Mouse (Mus musculus) liver, embryonic 16.5 days (tissue): ENCODE results near the gene Dnase1l1. TPM values are rescaled to one million over a fixed set of nuclear protein-coding genes. Genes with fewer than 3 reads are reported as not detected.

Experiments used
- ATAC-seq: fragments of 200-750 bp; cut with Nextera tagmentation; 2 replicates; pipeline ENCODE4 v1.8.0; 2017; ENCODE audit warnings: low read depth, mild to moderate bottlenecking, moderate number of reproducible peaks, moderate library complexity
- H3K27ac ChIP-seq: fragments of 300-500 bp; sonication (generic); 2 replicates; pipeline ENCODE4 v1.5.1; 2014; ENCODE audit warnings: mild to moderate bottlenecking, low read length
- H3K27me3 ChIP-seq: fragments of 300-500 bp; sonication (generic); 2 replicates; pipeline ENCODE4 v1.6.1; 2014; ENCODE audit warnings: low read depth, low read length, mixed read lengths; ENCODE audit not compliant: control insufficient read depth, insufficient read depth
- H3K36me3 ChIP-seq: fragments of 300-500 bp; sonication (generic); 2 replicates; pipeline ENCODE4 v1.6.1; 2014; ENCODE audit warnings: mild to moderate bottlenecking; ENCODE audit not compliant: control insufficient read depth, insufficient read depth
- H3K4me1 ChIP-seq: fragments of 300-500 bp; sonication (generic); 2 replicates; pipeline ENCODE4 v1.6.1; 2014; ENCODE audit warnings: low read depth, low read length, mixed read lengths; ENCODE audit not compliant: control insufficient read depth
- H3K4me2 ChIP-seq: fragments of 300-500 bp; sonication (generic); 2 replicates; pipeline ENCODE4 v1.6.1; 2014; ENCODE audit warnings: low read depth, low read length, mixed read lengths
- H3K4me3 ChIP-seq: fragments of 300-500 bp; sonication (generic); 2 replicates; pipeline ENCODE4 v1.5.1; 2014; ENCODE audit warnings: low read depth, mild to moderate bottlenecking, low read length
- H3K9ac ChIP-seq: fragments of 300-500 bp; sonication (generic); 2 replicates; pipeline ENCODE4 v1.6.1; 2014; ENCODE audit warnings: low read depth, low read length
- H3K9me3 ChIP-seq: fragments of 300-500 bp; sonication (generic); replicated peaks from 2 replicates; pipeline ENCODE4 v1.6.1; 2016; ENCODE audit warnings: low read length; ENCODE audit not compliant: control insufficient read depth
- WGBS: fragments of 180-500 bp; shearing (Covaris S2); extraction: QIAGEN DNeasy Blood & Tissue Kit; methylation state at CpG from one replicate; pipeline ENCODE4 v1.1.7; 2014; ENCODE audit not compliant: insufficient replicate concordance; 5-methylcytosine and 5-hydroxymethylcytosine counted together
- polyA plus RNA-seq: library from polyadenylated mRNA; unstranded; fragments of >200 nt; fragmentation: Nextera tagmentation; extraction: Ambion mirVana; gene quantifications from 2 replicates; pipeline ENCODE4 v1.2.1, GENCODE M21; 2015

The Dnase1l1 gene
- 22.0 and 23.6 TPM in 2 replicates for polyA plus RNA-seq

- Histone ChIP-seq H3K9ac (peak within 1 kb of the TSS; percentile 74), H3K9me3 (no peaks in the 10 kb centered on the region), H3K4me1 (peaks cover 5% of the 10 kb centered on the region), H3K4me3 (peak within 1 kb of the TSS; percentile 71), H3K27me3 (no peaks in the 10 kb centered on the region), H3K4me2 (peak within 1 kb of the TSS; percentile 82), H3K27ac (peak within 1 kb of the TSS; percentile 94), H3K36me3 (no peaks in the 10 kb centered on the region; the same call in 1 of the 2 replicates)
- ATAC-seq: peak; percentile 97
- WGBS: 10% methylated on average over 16 of the region's 16 CpGs
Measured at GRCm38 (mm10) chrX:74281732-74282394, at the start of gene Dnase1l1, which contains the start of gene Taz. Dnase1l1 (minus strand) TSS chrX:74282337. Taz (plus strand) TSS chrX:74281912.

GRCm38 (mm10) chrX:74330166-74330930 lies 48.2 kb upstream of the Dnase1l1 start:
- no peak overlapping the region for H3K9ac ChIP-seq
- no peaks in the 10 kb centered on the region; the same call in 1 of the 2 replicates for H3K4me1 ChIP-seq
- no peak for ATAC-seq
- H3K27ac ChIP-seq: no peak overlapping the region
- WGBS: 38% methylated on average over 2 of the region's 2 CpGs
- H3K27me3 ChIP-seq: no peaks in the 10 kb centered on the region
- no peaks in the 10 kb centered on the region for H3K9me3 ChIP-seq
- H3K4me2 ChIP-seq: no peak overlapping the region
- no peaks in the 10 kb centered on the region for H3K36me3 ChIP-seq
- no peak overlapping the region for H3K4me3 ChIP-seq

- no peaks in the 10 kb centered on the region; the same call in 1 of the 2 replicates for H3K4me1 ChIP-seq
- H3K4me2 ChIP-seq: peak overlapping the region; percentile 65
- no peaks in the 10 kb centered on the region for H3K36me3 ChIP-seq
- peak overlapping the region; percentile 50 for H3K4me3 ChIP-seq
- 29% methylated on average over 8 of the region's 10 CpGs for WGBS
- no peak for ATAC-seq
- peak overlapping the region; percentile 52 for H3K9ac ChIP-seq
- no peak overlapping the region for H3K27ac ChIP-seq
- H3K27me3 ChIP-seq: no peaks in the 10 kb centered on the region
- H3K9me3 ChIP-seq: no peaks in the 10 kb centered on the region
Measured at GRCm38 (mm10) chrX:74329215-74329671, 47.1 kb upstream of the Dnase1l1 start.

- WGBS: 15% methylated on average over 27 of the region's 30 CpGs
Measured at GRCm38 (mm10) chrX:74328725-74329161, 46.6 kb upstream of the Dnase1l1 start, which contains the start of gene Plxna3. Plxna3 (plus strand) TSS chrX:74329066.

GRCm38 (mm10) chrX:74312540-74313464 lies 30.7 kb upstream of the Dnase1l1 start, which contains the start of gene Fam50a:
Fam50a (plus strand) TSS chrX:74313033.
- peak within 1 kb of the TSS; percentile 80 for H3K9ac ChIP-seq
- peaks cover 14% of the 10 kb centered on the region for H3K36me3 ChIP-seq
- WGBS: 21% methylated on average over 59 of the region's 59 CpGs
- H3K9me3 ChIP-seq: no peaks in the 10 kb centered on the region
- peak; percentile 98 for ATAC-seq
- H3K4me3 ChIP-seq: peak within 1 kb of the TSS; percentile 75
- no peaks in the 10 kb centered on the region for H3K27me3 ChIP-seq
- H3K4me2 ChIP-seq: peak within 1 kb of the TSS; percentile 86
- H3K27ac ChIP-seq: peak within 1 kb of the TSS; percentile 84
- peaks cover 14% of the 10 kb centered on the region for H3K4me1 ChIP-seq

More at GRCm38 (mm10) chrX:74328725-74329161, 46.6 kb upstream of the Dnase1l1 start, which contains the start of gene Plxna3:
- Histone ChIP-seq H3K4me1 (no peaks in the 10 kb centered on the region; the same call in 1 of the 2 replicates), H3K27me3 (no peaks in the 10 kb centered on the region), H3K4me2 (peak within 1 kb of the TSS; percentile 65), H3K9ac (peak within 1 kb of the TSS; percentile 52), H3K27ac (no peak within 1 kb of the TSS), H3K36me3 (no peaks in the 10 kb centered on the region), H3K4me3 (peak within 1 kb of the TSS; percentile 50), H3K9me3 (no peaks in the 10 kb centered on the region)
- ATAC-seq: peak; percentile 92

GRCm38 (mm10) chrX:74304867-74305700 lies 22.9 kb upstream of the Dnase1l1 start, which contains the start of gene Gdi1:
Gdi1 (plus strand) TSS chrX:74304998.
- 21% methylated on average over 40 of the region's 41 CpGs for WGBS
- H3K27ac ChIP-seq: peak within 1 kb of the TSS; percentile 86
- H3K36me3 ChIP-seq: peaks cover 41% of the 10 kb centered on the region
- peak within 1 kb of the TSS; percentile 72 for H3K4me3 ChIP-seq
- H3K4me1 ChIP-seq: peaks cover 12% of the 10 kb centered on the region
- no peaks in the 10 kb centered on the region for H3K9me3 ChIP-seq
- peak within 1 kb of the TSS; percentile 59 for H3K9ac ChIP-seq
- ATAC-seq: peak; percentile 86
- H3K27me3 ChIP-seq: no peaks in the 10 kb centered on the region
- H3K4me2 ChIP-seq: peak within 1 kb of the TSS; percentile 68

GRCm38 (mm10) chrX:74299721-74300120 lies 17.6 kb upstream of the Dnase1l1 start:
- H3K36me3 ChIP-seq: peaks cover 19% of the 10 kb centered on the region
- H3K27me3 ChIP-seq: no peaks in the 10 kb centered on the region
- no peak overlapping the region for H3K4me2 ChIP-seq
- no peaks in the 10 kb centered on the region for H3K9me3 ChIP-seq
- 36% methylated on average over 3 of the region's 3 CpGs for WGBS
- no peak overlapping the region for H3K27ac ChIP-seq
- H3K4me1 ChIP-seq: peaks cover 9% of the 10 kb centered on the region
- ATAC-seq: no peak
- no peak overlapping the region for H3K4me3 ChIP-seq
- no peak overlapping the region for H3K9ac ChIP-seq
